Mouse (Mus musculus) right cerebral cortex, postnatal 36 days (tissue): ENCODE measurements at regions not wholly inside any gene's neighbourhood (a gene's known extent, or its start where the extent isn't known, plus 50 kb on each side); places are given as distances from the start of the nearest gene placed in this dataset.

ENCODE experiments used
- DNase-seq, 2 experiments: peaks; one replicate each; pipeline ENCODE4 v3.0.0; 2022; ENCODE audit warnings: low spot score in 2 of 2, mixed read lengths in 1 of 2

DNA sequence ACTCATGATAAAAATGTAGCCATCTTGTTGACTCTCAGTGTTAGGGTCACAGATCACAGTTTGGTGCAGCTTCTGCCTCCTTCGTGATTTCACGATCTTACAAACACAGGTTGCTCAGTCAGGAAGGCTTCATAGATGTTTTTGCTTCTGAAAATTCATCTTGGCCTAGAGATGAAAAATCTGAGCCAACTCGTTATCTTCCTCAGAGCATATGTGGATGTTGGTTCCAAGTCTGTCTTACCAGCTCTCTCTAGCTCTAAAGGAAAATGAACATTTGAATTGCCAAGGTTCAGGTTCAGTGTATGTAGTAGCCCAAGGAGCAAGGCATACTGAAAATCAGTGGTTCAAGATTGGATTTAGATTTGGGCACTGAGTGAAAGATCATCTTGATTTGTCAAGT is 485.9 kb upstream of the B3gat1 start:
- no peak for DNase-seq

DNA sequence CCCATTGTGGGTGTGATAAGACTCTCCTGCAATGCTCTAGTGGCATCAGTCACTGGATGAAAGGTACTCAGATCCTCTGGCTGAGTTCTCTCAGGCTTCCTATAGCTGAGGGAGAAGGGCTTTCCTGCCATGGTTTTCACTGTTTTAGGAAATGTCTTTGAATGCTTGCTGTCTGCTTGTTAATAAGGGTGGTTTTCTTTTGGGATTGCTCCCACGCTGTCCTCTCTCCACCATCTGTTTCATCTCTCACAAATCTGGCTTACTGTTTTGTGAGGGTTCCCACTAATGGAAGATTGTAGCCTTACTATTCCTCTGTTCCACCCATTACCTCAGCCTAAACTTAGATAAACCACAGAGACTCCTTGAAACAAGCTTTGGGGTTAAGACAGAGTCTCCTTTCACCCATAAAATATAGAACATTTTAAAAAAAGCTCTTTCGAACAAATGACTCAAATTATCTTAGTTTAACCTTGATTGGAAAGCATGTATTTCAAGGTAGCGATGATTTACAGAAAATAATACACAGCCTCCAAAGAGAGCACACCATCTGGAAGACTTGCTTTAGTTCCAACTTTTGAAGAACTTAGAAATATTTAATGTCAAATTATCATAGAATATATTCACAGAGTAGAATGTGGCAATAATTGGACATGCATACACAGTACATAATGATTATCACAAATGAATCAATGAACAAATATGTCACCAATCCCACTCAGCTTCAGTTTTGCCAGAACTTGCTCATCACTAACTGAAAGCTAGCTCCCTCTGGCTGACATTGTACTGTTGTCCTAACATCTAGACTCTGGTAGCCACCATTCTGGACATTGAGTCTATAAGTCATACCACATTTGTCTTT is 468.4 kb upstream of the B3gat1 start:
- peak; percentile 59 to 69 for DNase-seq
